In the genomic region with DNA sequence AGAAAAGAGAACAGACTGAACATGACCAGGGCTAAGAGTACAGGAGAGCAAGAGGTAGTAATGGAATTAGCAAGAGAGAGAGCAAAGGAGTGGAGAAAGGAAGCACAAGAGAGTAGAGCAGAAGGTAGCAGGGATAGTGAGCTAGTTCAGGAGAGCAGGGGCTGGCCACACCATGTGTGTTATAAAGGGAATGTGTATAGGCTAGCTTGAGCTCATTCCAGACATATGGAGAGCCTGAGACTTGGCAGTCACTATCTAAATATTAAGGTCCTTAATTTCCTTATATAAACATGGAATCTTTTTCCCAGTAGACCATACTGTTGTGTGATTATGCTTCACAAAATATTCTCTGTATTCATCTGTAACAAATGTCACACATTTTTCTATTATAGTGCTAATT, we compare ENCODE assay signal across 11 mouse cellular contexts.
"Had no signal": no experiment of that assay in that cellular context is flagged by ENCODE, and none has a peak within 500 bp of the region (broad histone marks: within the 10 kb centered on the region; RNA-seq: fewer than 3 reads in every experiment).

No protein-coding gene starts in this region.

- H3K9ac ChIP-seq: liver, embryonic 13.5 days; midbrain, embryonic 15.5 days had no signal

- H3K4me1 ChIP-seq: liver, embryonic 13.5 days; midbrain, embryonic 15.5 days had no signal

- H3K9me3 ChIP-seq: liver, embryonic 13.5 days; midbrain, embryonic 15.5 days had no signal

- DNase-seq: kidney, adult 8-10 months; kidney, postnatal 25 days; liver; liver, embryonic 13.5 days; lung, adult 18-20 months; lung, postnatal 10 days; thymus, postnatal 36 days had no signal

- ATAC-seq: inflammation-experienced regulatory T-cells, adult 6 months had no signal

- H3K4me3 ChIP-seq: left cerebral cortex, adult 2 months; liver, embryonic 13.5 days; midbrain, embryonic 15.5 days had no signal

- H3K27me3 ChIP-seq: liver, embryonic 13.5 days; midbrain, embryonic 15.5 days had no signal

- H3K36me3 ChIP-seq: liver, embryonic 13.5 days; midbrain, embryonic 15.5 days had no signal

- H3K27ac ChIP-seq: left cerebral cortex, adult 2 months; liver, embryonic 13.5 days; midbrain, embryonic 15.5 days had no signal

- H3K4me2 ChIP-seq: liver, embryonic 13.5 days; midbrain, embryonic 11.5 days; midbrain, embryonic 15.5 days had no signal
